Mouse (Mus musculus): ENCODE results near the gene Pigf. TPM values are rescaled to one million over a fixed set of nuclear protein-coding genes. Genes with fewer than 3 reads are reported as not detected.
A peak's percentile ranks its signal among the peaks of the same experiment; 100 is the strongest.
"Not testable (repeated sequence)": the region's sequence is repeated elsewhere in the genome, so short reads cannot be mapped to it uniquely, and the experiment has no call there.

Pigf gene
- total RNA-seq (2021): 1 to 10 TPM; 4.0 to 4.8 TPM
- long read RNA-seq, experiment 1, partial matches to known transcripts: 0 of 3 reads
- long read RNA-seq, experiment 1, other reads (novel, unspliced or antisense): 0 of 3 reads
- long read RNA-seq, experiment 2: 0 reads

DNA sequence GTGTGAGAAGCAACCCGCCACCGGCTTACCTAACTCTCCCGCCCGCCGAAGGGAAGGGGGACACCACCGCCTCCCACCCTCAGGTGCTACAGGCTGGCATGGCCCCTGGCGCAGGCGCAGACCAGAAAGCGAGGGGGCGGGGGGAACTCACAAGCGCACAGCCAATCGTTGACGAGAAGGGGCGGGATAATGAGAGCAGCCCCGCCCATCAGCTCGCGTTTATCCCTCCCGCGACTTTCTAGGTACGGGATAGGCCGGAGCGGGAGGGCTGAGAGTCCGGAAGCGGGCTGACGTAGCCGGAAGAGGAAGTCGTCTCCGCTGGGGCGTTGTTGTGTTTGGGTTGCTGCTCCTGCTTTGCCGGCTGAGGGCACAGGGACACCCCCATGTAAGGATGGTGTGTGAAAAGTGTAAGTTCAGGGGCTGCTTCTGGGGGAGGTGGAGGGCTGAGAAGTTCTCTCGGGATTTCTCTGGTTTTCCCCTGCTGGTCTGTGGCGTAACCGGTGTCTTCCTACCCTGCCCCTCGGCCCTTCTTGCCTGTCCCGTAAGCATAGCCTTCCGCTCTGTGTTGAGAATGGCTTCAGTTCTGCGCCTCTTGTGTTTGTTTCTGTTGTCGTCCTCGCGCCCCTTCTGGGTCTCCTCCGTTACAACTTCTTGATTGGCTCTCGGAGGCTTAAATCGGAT is at the start of gene Pigf, which contains the start of gene Cript:
Gene Pigf (minus strand): TSS at position 138 of the 681 bp plus-strand sequence.
Gene Cript (plus strand): TSS at position 282 of the 681 bp plus-strand sequence.
- peak; percentile 96 to 98 for DNase-seq
- intact Hi-C loops (cut with DNase I): loop anchor here (2.0 to 10.0 kb wide), 2 partner anchors 63 to 881 kb away; partner anchors contain the start of genes Rhoq and Srbd1

DNA sequence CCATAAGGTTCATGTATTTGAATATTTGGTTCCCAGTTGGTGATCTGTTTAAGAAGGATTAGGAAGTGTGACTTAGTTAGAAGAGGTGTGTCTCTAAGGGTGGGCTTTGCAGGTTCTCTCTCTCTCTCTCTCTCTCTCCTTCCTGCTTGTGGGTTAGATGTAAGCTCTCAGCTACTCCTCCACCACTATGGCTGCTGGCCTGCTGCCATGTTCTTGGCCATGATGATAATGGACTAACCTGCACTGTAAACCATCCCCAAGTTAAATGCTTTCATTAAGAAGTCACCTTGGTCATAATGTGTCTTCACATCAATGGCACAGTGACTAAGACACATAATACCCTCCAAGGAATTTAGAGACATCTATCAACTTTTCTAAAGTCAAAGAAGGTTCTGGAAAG is 48.3 kb upstream of the Pigf start:
- intact Hi-C loops (cut with DNase I): loop anchor here (2.0 kb wide), 1 partner anchor 13 kb away; no protein-coding TSS in a partner anchor
- DNase-seq: no peak

GRCm38 (mm10) chr17:87072766-87073440 is 47.7 kb upstream of the Pigf start:
- no peak for DNase-seq
- intact Hi-C loops (cut with DNase I): loop anchor here (2.0 kb wide), 1 partner anchor 14 kb away; no protein-coding TSS in a partner anchor

DNA sequence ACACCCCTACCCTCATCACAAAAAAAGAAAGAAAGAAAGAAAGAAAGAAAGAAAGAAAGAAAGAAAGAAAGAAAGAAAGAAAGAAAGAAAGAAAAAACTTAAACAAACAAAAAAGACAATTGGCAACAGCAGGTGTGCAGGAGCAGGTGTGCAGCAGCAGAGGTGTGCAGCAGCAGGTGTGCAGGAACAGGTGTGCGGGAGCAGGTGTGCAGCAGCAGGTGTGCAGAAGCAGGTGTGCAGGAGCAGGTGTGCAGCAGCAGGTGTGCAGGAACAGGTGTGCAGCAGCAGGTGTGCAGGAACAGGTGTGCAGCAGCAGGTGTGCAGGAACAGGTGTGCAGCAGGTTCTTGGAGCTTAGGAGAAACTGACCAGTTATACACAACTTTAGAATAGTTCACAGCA is 47.0 kb upstream of the Pigf start:
- intact Hi-C loops (cut with DNase I): loop anchor here (2.0 kb wide), 1 partner anchor 15 kb away; no protein-coding TSS in a partner anchor
- not testable (repeated sequence) for DNase-seq

DNA sequence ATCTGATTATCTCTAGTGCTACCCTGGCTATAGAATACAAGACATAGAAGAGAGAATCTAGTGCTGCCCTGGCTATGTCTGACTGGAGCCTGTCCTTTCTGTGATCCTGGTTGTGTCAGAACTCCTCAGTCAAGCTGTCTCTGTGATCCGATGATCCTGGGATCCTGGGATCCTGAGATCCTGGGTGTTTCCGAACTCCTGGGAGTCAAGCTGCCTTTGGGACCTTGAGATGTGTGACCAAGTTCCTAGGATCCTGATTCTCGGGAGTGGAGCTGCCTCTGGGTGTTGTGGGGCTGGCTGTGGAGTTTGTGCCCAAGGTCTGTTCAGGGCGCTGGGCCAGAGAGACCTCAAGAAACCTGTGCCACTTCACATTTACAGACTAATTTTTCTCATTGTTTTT is 43.8 kb upstream of the Pigf start:
- intact Hi-C loops (cut with DNase I): no loop called here
- no peak for DNase-seq

GRCm38 (mm10) chr17:87063969-87064368 is 38.8 kb upstream of the Pigf start:
- intact Hi-C loops (cut with DNase I): loop anchor here (5.0 kb wide), 1 partner anchor 43 kb away; the partner anchor contains the start of gene Socs5
- DNase-seq: no peak

DNA sequence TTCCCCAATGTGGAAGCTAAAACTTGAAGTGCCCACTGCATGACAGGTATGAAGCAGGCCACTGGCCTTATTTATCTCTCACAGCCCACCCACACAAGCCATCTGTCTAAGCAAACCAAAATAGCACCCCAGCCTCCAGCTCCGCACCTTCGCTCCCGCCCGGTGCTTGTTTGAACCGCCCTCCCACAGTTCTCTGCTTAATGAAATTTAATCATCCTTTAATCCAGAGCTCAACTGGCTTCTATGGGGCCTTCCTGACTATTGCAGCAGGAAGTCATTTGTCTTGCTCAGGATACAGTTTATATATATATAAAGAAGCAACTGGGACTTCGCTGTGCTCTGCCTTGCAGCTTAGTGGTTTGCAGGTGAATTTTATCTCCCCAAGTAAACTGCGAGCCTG is 38.3 kb upstream of the Pigf start:
- intact Hi-C loops (cut with DNase I): loop anchor here (5.0 kb wide), 1 partner anchor 44 kb away; the partner anchor contains the start of gene Socs5
- DNase-seq: no peak

GRCm38 (mm10) chr17:87062639-87063038 is 37.4 kb upstream of the Pigf start:
- intact Hi-C loops (cut with DNase I): loop anchor here (5.0 kb wide), 1 partner anchor 45 kb away; the partner anchor contains the start of gene Socs5
- DNase-seq: peak; percentile 13 to 15

DNA sequence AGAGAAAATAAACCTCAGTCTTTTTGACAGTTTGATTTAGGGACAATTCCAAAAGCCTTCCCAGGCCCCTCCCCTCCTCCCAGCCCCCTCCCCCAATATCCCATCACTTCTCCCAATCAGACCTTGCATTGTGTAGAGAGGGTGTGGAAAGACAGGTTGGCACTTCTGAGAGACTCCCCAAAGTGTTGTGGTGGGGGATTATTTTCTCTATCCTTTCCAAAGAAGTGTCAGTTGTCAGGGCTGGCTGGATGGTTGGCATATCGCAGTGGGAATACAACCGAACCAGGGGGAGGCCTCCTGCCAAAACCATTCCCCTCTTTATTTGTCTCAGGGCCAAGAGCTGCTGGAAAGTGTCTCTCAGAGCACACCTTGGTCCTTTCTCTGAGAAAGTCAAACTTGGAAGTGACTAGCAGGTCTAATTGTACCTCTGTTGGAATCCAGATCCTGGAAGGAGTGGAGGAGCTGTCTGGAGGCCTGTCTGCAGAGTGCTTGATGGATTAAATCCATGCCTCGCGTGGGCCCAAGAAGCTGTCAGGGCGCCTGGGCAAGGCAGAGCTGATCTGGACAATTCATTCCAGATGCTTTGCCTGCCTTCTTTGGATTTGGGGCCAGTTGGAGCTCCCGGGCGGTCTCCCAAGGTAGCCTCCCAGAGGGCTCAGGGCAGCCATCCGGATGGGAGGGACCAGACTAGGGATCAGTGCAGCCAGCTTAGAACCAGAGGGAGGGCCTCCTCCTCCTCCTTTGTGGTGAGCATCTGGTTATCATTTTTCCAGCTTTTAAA is 32.5 kb upstream of the Pigf start:
- peak; percentile 64 to 75 for DNase-seq
- intact Hi-C loops (cut with DNase I): no loop called here

DNA sequence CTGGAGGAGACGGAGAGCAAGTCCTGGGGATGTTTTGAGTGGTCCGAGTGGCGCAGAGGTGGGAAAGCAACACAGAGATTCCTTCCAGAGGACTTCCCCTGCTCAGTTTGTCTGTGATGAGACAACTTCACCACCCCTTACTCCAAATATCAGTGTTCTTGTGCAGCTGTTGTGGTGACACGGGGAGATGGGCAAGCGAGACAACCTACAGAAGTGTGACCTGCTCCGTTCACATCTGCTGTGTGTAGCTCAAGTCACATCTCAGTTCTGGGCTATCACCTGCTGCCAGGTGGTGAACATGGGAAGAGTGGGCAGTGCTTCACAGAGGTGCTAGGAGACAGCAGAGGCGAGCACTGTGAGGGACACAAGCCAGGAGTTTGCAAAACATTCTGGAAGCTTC is 31.6 kb upstream of the Pigf start:
- DNase-seq: no peak
- intact Hi-C loops (cut with DNase I): no loop called here

DNA sequence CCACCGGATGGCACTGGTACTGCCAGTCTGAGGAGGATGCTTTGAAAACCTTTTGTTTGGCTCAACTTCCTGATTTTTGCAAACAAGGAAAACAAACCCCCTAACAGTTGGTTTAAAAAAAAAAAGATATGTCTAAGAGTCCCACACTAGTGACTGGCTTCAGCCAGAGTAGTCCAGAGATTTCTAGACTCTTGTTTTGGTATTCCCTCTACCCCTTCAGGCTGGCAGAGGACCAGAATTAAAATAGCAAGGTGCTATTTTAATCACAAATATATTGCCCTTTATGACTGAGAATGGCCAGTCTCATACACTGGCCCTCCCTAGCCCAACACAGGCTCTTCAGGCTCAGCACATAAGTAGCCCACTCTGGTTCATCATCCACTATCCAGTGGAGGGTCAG is 30.5 kb upstream of the Pigf start:
- intact Hi-C loops (cut with DNase I): no loop called here
- DNase-seq: no peak

- intact Hi-C loops (cut with DNase I): no loop called here
- DNase-seq: peak; percentile 36 to 58
Observed at GRCm38 (mm10) chr17:87055051-87055459, 29.8 kb upstream of the Pigf start.

GRCm38 (mm10) chr17:87053921-87054320 is 28.7 kb upstream of the Pigf start:
- intact Hi-C loops (cut with DNase I): no loop called here
- no peak for DNase-seq

- intact Hi-C loops (cut with DNase I): no loop called here
- no peak for DNase-seq
Observed at GRCm38 (mm10) chr17:87052432-87052831, 27.2 kb upstream of the Pigf start.

DNA sequence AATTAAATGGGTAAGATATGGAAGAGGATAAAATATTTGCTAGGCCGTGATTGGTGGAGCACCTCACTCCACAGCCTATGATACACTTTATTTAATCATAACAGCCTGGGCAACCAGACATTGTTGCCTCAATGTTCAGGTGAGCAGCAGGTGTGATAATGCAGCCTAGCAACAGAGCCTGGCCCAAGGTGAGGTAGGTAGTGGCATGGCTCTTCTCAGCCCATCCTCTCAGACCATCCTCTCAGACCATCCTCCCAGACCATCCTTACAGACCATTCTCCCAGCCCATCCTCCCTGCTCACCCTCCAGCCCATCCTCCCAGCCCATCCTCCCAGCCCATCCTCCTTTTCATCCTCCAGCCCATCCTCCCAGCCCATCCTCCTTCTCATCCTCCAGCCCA is 26.4 kb upstream of the Pigf start:
- intact Hi-C loops (cut with DNase I): no loop called here
- no peak for DNase-seq

- intact Hi-C loops (cut with DNase I): no loop called here
- peak; percentile 25 to 49 for DNase-seq
Observed at GRCm38 (mm10) chr17:87050469-87051175, 25.4 kb upstream of the Pigf start.

- intact Hi-C loops (cut with DNase I): loop anchor here (10.0 kb wide), 1 partner anchor 55 kb away; the partner anchor contains the start of gene Socs5
- DNase-seq: no peak
Observed at GRCm38 (mm10) chr17:87049696-87050095, 24.5 kb upstream of the Pigf start.

- intact Hi-C loops (cut with DNase I): loop anchor here (2.0 to 10.0 kb wide), 5 partner anchors 60 to 528 kb away; partner anchors contain the start of gene Socs5
- DNase-seq: no peak
Observed at GRCm38 (mm10) chr17:87044796-87045195, 19.6 kb upstream of the Pigf start.

DNA sequence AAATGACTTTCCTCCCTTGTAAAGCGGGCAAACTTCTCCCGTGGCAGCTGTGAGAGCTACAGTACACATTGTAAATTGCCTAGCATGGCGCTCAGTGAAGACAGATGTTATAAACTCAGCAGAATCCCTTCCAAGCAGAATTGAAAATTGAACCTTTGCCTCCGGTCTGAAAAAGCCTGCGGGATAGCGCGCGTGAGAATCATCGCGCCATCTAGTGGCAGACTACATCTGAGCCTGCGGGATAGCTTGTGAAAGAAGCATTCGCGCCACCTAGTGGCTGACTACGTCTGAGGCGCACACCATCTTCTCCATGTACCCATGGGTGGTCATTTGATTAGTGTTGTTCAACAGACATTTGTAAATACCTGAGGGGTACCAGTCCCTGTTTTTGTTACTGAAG is 19.2 kb upstream of the Pigf start:
- intact Hi-C loops (cut with DNase I): loop anchor here (2.0 to 10.0 kb wide), 5 partner anchors 60 to 528 kb away; partner anchors contain the start of gene Socs5
- peak; percentile 92 to 96 for DNase-seq
